Mouse (Mus musculus): ENCODE results near the gene Eif2ak4.
A peak's percentile ranks its signal among the peaks of the same experiment; 100 is the strongest.

The Eif2ak4 gene

GRCm38 (mm10) chr2:118406811-118407210, 18.4 kb downstream of the Eif2ak4 start:
- DNase-seq, result no peak

GRCm38 (mm10) chr2:118408336-118408895, 20.0 kb downstream of the Eif2ak4 start:
- DNase-seq, result no peak

DNA sequence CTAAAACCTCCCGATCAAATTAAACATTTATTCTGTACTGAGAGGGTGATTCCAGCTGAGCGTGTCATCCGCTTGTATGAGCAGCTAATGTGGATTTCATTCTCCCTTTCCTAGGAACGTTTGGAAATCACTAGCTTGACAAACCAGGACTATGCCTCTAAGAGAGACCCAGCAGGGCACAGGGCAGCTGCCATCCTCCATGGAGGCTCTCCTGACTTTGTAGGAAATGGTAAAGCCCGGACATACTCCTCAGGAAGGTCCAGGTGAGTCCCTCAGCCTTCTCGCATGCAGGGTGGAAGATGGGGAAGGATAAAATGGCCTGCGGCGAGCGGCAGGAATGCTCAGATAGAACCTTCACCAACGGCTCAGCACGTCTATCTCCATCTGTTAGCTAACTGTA, 24.4 kb downstream of the Eif2ak4 start:
- no peak for DNase-seq

DNA sequence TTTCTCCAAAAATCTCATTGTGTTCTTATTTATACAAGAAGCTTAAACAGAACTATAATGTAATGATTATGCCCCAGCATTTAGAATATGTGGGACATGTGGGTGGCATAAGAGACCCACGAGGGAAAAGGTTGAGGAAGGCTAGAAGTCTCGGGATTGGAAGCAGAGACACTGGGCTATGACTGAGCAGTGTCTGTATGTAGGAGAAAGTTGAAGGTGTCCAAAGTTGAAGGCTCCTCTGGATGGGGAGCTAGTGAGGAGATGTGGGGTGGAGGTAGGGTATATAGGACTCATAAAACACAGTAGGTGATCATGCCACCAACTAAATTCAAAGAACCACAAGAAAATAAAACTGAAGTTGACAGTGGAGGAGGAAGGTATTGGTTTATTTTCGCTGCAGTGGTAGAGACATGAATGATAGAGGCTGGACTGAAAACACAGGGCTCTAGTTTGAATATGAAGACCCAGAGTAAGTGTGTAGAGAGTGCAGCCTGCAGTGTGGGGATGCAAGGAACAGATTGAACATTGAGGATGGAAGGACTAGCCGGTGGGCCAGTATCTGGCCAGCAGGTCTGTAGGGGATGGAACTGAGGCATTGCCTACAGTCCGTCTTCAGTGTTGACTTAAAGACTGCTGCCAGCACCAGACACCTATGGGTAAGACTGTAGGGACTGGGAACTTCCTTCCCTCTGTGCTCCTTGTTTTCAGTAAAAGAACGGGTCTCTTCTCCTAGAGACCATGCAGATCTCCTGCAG, 27.4 kb downstream of the Eif2ak4 start:
- DNase-seq, result no peak

GRCm38 (mm10) chr2:118418076-118418475, 29.7 kb downstream of the Eif2ak4 start:
- no peak for DNase-seq

DNA sequence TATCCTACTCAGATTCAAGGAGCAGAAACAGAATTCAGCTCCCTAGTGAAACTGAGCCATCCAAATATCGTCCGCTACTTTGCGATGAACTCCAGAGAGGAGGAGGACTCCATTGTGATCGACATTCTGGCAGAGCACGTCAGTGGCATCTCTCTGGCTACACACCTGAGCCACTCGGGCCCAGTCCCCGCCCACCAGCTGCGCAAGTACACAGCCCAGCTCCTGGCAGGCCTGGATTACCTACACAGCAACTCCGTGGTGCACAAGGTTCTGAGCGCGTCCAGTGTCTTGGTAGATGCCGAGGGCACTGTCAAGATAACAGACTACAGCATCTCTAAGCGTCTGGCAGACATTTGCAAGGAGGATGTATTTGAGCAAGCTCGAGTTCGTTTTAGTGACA, 33.5 kb downstream of the Eif2ak4 start:
- no peak for DNase-seq

DNA sequence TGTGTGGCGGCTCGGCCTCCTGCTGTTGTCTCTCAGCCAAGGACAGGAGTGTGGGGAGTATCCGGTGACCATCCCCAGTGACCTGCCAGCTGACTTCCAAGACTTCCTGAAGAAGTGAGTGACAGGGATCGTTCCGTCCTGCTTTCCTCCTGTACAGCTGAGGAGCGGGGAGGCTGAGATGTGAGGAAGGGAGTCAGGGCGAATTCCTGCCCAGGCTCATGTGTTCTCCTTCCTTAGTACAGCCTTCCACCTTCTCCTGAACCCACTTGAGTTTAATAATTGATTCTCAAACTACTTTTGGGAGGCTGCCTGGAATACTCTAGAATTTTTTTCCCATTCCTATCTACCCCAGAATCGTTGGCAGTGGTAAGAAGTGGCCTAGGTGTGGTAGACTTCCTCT, 34.0 kb downstream of the Eif2ak4 start:
- no peak for DNase-seq

DNA sequence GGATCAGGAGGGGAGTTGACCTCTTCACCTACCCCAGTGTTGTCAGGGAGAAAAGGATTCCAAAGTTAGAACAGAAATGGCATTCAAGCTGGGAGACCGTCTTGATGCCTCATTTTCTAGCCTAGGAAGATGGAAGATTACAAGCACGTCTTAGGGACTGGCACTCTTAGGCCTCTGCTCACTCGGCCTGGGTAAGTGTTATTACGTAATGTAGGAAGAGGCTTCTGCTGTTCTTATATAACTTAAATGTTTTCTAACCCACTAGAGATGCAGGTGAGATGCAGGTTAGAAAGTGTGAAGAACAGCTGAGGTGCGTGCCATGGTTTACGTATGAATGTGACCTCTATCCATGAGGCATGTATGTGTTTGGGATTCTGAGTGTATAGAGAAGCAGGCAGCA, 39.9 kb downstream of the Eif2ak4 start:
- no peak for DNase-seq

DNA sequence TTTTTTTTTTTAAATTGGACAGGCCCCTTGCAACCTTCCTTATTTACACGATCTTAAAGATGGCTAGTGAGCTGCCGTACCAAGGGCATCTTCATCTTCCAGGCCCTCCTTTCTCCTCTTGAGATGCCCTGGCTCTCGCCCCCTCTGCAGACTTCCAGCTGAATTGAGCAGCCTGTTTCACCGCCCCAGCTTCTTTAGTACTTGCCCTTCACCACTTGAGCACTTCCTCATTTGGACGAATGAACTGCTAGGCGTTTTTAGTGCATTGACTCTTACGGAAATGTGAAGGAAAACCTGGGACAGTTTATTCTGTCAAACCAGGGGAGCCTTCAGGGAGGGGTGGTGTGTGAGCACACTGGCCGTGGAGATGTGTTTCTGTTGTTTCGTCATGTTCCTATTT, 40.9 kb downstream of the Eif2ak4 start:
- DNase-seq, result no peak

GRCm38 (mm10) chr2:118430630-118431029, 42.2 kb downstream of the Eif2ak4 start:
- DNase-seq, result no peak

DNA sequence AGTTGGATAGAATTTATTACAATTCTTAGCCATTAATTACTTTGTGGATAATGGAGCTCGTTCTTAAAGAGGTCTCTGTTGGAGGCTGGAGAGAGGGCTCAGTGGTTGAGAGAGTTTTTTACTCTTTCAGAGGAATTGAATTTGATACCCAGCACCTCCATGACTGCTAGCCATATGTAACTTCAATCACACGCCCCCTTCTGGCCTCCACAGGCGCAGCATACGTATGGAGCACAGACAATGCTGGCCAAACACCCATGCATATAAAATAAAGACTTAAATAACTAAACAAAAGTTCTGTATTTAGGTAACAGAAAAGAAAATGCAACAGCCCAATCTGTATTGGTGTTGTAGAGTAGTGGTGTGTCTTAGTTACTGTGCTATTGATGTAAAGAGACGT, 43.2 kb downstream of the Eif2ak4 start:
- DNase-seq, result peak; percentile 31

GRCm38 (mm10) chr2:118442172-118442571, 53.8 kb downstream of the Eif2ak4 start:
- DNase-seq, result no peak

DNA sequence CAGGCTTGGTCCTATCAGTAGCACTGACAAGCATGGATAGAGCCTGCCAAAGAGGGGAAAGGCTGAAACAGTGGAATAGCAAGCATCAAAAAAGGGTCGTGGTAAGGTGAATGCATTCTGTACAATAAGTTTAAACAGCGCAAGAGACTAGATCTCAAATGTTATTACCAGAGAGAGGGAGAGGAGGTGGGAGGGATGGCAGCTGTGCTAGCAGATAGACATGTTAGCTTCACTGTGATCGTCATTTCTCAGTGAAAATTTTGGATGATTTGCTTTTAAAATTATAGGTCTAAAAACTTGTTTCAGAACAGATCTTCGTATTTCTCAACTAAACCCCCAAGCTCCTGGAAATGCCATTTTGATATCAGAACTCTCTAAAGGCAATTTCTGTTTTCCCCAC, 54.3 kb downstream of the Eif2ak4 start:
- no peak for DNase-seq

- DNase-seq, result no peak
Measured at GRCm38 (mm10) chr2:118445696-118446674, 57.6 kb downstream of the Eif2ak4 start.

DNA sequence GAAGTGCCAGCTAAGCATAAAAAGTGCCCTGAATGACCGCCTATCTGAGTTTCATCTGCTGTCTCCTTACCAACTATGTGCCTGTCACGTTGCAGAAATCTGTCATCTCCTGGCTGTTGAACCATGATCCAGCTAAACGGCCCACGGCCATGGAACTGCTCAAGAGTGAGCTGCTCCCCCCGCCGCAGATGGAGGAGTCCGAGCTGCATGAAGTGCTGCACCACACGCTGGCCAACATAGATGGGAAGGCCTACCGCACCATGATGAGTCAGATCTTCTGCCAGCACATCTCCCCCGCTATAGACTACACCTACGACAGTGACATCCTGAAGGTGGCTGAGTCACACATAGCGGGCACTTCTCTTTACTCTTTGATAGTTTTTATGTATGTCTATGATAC, 59.8 kb downstream of the Eif2ak4 start:
- DNase-seq, result no peak

DNA sequence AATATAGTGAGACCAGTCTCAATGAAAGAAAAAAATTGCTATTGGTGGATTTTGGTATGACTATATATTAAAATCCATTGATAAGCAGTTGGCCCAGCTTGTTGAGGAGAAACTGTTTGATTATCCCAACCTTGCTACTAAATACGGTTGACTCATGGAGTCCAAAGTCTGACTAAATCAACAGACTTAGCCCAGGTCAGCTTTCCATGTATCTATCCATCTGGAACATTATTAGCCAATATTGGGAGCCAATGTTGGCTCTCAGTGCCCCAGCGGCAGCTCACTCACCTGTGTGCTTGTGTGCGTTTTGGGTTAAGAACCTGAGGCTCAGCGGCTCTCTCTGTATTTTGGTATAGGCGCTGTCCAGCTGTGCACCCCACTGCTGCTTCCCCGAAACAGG, 62.6 kb downstream of the Eif2ak4 start:
- no peak for DNase-seq

GRCm38 (mm10) chr2:118457029-118457428, 68.6 kb downstream of the Eif2ak4 start:
- DNase-seq, result no peak

DNA sequence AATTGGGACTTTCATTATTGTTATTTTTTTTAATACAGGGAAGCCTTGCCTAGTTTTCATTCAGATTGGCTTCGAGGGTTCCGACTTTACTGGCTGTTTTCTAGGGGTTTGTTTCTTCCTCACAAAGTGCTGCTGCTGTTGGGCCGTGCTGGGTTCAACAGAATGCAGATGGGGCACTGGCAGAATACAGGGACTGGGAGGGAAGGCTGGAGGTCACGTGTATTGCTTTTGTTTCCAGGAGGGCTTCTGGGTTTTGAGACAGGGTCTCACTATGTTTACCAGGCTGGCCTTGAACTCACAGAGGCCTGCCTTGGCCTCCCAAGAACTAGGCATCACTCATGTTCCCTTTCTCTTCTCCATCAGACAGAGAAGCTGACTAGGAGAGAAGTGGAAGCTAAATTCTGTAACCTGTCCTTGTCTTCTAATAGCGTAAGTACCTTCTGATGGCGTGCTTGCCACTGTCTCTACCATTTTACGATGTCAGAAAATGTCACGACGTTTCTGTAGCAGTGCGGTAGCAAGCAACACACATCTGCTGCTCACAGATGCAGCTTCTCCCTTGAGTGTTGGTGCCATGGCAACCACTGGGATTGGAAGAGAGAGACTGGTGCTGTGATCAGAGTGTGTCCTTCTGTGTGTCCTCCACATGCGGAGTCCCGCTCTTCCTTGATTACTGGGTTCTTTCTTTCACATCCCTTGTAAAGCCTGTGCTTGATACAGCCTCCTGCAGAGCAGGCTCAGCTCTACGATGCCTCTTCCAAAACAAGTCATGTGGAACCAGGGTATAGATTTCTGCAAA, 69.2 kb downstream of the Eif2ak4 start:
- DNase-seq, result no peak

GRCm38 (mm10) chr2:118461480-118462165, 73.2 kb downstream of the Eif2ak4 start:
- no peak for DNase-seq

DNA sequence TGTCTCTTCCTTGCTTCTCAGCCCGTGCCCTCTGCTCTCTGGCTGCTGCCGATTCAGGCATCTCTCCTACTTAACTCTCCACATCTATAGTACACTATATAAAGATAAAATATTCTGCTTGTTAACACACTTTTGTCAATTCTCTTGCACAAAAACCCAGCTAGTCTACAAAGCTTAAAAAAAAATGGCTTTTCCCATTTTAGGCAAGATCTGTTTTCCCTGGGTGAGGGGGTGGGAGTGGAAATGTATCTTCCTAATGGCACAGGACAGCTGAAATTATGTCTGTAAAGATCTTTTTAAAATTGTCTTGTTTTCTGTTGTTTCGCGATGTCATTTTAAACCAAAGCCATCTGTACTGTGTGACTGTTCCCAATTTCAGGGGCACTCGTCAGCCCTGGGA, 75.1 kb downstream of the Eif2ak4 start:
- no peak for DNase-seq

DNA sequence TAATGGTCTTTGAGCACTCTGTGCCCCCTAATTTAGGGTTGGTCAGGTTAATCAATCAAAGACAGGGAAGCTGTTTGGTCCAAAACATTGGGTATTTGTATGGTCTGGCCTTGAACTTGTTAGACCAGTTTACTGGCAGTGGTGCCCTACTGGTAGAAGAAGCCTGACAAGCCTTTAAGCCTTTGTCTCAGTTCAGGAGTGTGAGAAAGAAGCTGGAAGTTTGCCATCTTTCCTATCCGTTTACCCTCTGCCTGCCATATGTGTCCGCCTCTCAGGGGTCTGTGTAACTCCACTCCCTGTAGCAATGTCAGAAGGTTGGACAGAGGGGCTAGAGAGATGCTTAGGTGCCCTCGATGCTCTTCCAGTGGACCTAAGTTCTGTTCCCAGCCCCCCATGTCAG, 76.0 kb downstream of the Eif2ak4 start:
- DNase-seq, result no peak

GRCm38 (mm10) chr2:118465894-118466293, 77.5 kb downstream of the Eif2ak4 start:
- no peak for DNase-seq

All from cerebellum, adult 8-10 months (tissue).